Mouse (Mus musculus) G1E-ER4 (cell line): ENCODE results near the gene Cd200. TPM values are rescaled to one million over a fixed set of nuclear protein-coding genes. Genes with fewer than 3 reads are reported as not detected.

Experiments used
- GATA1 ChIP-seq: IDR thresholded peaks from one replicate; pipeline ENCODE4 v1.8.0; 2012; ENCODE audit warnings: low read length, inconsistent platforms
- polyA plus RNA-seq: library from polyadenylated mRNA; stranded (reverse); fragments of >175 nt; gene quantifications from 2 replicates; pipeline ENCODE4 v1.2.3, GENCODE M21; 2012

Gene Cd200
- polyA plus RNA-seq, 1 experiment = not detected

DNA sequence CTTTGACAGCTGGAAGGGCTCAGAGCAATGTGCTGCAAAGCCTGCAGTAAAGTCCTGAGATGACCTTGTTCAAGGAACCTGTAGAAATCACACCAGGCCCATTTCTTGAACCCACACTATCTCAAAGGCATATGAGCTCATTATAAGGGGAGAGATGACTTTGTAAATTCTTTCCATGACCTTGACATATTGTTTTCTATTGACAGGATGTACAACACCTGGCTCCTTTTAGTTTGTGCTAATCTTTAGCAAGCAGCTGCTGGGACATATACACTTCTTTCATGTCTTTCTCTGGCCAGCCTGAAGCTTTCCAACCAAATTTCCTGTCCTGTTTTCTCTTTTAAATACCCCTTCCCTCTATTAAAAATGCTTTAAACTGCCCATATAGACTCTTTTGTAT is 47.4 kb downstream of the Cd200 start:
- no peak for TF ChIP-seq GATA1

DNA sequence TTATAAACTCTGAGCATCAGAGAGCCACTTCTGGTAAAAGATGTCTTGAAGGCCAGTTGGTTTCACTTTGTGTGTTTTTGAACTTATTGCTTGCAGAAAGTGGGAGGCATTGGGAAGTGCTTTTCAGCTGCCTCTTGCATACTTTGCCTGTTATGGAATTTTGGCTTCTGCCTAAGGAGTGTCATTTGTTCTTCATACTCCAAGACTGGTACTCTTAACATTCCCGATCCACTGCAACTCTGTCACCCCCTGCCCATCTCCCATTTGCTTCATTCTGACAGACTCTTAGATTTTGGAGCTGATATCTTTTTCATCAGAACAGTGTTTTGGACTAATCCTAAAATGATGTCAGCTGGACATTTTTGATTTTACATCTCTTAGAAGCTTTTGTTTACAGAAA is 51.7 kb downstream of the Cd200 start:
- TF ChIP-seq GATA1 = no peak

DNA sequence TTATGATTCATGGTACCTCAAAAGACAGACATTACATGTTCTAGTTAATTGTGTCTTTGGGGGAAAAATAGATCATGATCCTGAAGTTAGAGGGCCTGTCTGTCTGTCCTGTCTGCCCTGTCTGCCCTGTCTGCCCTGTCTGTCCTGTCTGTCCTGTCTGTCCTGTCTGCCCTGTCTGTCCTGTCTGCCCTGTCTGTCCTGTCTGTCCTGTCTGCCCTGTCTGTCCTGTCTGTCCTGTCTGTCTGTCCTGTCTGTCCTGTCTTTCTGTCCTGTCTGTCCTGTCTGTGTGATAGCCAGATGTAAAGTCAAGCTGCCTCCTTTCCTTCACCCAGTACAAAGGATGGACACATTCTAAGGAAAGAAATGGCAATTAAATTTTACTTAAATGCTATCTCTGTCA is 56.0 kb downstream of the Cd200 start:
- TF ChIP-seq GATA1 = no peak

DNA sequence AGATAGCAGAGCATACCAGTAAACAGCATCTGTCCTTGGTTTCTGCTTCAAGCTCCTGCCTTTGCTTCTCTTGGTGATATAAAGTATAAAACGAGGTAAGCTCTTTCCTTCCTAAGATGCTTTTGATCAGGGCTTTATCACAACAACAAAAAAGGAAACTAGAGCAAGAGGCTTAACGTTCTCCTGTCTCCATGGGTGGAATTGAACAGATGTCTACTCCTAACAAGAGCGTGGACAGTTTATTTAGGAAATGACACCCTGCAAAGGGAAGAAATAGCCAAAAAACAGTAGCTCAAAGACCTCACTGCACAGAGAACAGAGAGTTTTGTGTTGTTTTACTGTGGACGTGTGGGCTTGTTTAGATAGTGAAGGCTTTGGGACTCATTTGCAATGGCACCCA is 58.1 kb downstream of the Cd200 start:
- no peak for TF ChIP-seq GATA1

DNA sequence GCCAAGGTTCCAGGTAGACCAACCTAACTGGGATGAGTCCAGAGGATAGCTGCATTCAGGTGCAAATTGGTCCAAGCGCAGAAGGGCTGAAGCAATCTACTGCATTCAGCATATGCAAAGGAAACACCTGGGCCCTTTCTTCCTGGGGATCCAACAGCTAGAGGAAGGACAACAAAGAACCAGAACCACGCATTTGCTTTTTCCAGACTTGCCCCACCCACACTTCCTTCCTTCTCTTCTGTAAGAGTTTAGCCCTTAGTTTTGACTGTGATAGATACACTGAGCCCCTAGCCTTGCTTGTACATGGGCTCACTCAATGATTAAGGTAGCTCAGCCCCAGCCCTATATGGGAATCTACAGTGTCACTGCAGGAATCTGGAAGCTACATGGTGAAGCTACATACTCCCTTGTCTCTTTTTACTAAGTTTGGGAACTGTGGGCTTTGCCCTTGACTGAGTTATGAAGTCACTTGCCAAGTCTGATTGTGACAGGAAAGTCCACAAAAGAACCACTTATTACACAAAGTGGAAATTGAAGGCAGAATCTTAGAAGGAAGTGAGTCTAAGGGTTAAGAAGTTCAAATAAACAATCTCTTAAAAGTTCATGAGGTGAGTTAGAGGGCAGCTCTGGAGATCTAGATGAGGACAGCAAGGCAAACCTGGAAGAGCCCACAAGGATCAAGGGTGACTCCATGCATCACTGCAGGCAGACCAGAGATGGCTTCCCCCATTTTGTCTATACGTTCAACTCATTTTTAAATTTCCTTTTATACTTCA is 59.1 kb downstream of the Cd200 start:
- no peak for TF ChIP-seq GATA1

DNA sequence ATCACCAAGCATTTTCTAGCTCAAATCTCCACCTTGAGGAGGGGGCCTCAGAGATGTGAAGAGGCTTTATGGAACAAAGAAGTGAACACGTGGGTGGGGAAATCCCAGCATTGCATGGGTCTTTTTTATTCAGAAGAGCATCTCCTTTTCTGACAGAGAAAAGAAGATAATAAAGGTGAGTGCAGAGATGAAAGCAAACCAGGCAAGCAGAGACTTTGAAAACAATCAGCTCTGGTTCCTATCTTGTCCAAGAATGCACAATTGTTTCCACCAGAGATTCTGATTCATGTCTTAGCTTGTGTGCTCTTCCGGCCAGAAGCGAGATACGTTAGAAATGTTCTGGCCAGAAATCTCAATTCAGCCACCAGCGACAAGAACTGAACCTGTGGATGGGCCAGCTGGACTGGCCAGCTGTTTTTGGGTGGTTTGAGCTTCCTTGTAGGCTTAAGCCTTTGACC is 61.9 kb downstream of the Cd200 start:
- no peak for TF ChIP-seq GATA1

DNA sequence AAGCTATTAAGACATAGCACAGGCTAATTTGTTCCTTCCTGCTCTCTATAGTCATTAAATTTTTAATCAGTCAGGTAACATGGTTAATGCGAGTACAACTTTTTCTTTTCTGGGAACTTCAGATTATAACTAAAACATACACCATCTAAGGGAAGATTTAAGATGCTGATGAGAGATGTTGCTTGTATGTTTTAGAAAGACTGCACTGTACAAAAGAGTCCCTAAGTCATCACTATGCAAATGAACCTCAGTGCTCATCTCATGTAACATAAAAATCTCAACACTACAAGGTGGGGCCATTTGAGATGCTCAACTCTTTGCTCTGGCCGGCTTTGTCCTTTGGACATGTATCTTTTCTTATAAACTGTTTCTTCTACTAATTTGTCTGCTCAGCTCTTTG is 62.5 kb downstream of the Cd200 start:
- TF ChIP-seq GATA1 = no peak

DNA sequence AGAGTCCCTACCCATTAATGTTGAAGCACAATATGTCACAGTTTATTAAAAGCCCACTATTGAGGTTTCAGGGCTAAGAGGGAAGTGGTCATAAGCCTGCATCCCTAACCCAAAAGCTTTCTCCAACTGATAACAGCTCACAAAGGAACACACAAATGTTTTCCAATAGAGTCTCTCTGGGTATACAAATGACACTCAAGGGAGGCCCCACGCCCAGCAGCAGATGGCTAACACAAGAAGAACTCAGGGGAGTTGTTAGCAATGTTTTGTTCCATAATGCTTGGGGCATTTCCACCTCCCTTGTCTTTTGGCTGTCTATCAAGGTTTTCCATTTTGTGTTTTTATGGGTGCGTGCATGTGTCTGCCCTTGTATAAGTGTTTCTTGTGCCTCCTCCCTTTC is 64.0 kb downstream of the Cd200 start:
- no peak for TF ChIP-seq GATA1

DNA sequence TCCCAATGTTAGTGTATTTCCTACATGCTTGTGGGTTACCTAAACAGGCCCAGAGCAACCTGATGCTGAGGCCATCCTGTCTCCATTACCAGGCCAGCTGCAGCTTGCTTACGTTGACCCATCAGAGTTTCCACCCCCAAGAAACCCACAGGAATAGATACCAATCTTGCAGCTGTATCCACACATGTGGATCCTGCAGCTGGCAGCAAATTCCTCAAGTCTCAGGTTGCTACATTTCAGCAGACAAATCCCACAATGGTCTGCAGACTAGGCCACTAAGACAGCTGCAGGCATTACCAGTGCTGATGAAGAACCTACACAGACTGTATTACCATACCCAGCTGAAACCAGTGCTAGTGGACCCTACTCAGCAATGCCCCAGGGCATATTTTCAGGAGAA is 72.4 kb downstream of the Cd200 start:
- no peak for TF ChIP-seq GATA1

DNA sequence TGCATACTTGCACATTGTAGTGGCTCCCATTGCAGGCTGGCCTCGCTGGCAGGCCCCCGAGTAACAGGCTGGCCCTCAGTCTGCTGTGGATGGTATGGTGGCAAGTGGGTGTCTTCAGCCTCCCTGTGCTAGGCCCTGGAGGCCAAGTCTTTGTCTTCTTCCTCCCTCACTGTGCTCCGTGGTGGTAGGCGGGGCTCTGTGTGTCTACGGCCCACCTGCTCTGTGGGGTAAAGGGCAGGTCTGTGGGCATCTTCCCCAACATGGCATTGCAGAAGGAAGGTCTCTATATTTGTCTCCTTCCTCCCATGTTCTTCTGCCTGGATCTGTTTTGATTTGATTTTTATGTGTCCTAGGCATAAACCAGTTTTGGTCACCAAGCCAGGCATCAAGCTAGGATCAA is 74.0 kb downstream of the Cd200 start:
- TF ChIP-seq GATA1 = no peak

DNA sequence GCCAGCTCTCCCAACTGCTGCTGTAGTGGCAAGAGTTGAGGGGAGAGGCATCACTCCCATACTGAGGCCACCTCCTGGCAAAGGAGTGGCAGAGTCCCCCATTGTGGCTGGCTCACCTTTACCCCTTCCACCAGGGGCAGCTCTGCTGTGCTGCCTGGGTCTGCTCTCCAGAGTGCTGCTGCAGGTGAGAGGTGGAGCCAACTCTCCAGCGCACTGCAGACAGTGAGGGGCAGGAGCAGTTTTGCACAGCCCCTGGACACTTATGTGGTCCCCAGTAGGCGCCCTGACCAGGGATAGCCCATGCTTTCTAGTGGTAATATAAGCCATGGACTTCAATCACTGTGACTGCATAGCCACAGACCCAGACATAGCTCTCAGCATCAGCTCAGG is 74.5 kb downstream of the Cd200 start:
- TF ChIP-seq GATA1 = no peak

DNA sequence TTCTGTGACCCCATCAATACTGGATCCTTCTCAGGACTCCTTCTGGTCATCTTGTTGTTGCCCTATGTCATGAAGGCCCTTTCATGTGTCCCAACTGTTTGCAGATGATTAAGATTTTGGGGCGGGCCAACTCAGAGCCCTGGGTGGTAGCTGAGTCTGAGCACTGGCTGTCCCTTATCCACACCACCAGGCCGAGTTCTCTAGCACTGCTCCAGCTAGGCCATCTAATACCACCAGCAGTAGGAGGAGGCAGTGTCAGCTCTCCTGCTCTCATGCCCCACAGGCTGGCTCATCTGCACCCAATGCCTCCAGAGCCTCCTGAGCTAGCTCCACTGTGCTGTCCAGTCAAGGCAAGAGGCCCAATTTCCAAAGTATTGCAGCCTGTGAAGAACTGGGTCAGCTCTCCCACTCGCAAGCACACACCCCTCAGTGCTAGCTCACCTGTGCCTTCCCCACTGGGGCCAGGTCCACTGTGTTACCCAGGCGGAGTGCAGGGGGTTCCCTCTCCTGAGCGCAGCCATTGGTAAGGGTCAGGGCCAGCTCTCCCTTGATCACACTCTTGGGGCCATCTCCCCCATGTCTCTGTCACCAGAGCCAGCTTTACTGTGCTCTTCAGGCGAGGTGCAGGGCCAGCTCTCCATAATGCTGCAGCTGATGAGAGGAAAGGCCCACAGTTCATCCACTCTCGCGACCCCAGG is 75.0 kb downstream of the Cd200 start:
- TF ChIP-seq GATA1 = no peak

DNA sequence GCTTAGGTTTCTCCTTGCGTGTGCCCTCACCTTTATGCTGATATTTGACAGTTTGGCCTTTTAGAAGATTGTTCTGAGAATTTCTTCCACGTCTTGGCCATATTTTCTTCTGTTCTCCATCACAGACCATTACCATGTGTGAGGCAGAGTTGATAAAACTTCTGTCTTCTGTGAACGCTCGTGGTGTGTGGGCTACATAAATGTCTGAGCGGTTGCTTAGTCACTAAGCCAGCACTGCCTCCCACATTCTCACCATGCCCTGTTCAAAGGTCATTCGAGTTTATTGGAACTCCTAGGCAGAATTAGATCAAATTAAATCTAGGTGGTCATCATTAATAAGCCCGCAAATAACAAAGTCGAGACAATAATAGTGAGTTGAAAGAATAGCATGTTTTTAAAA is 76.3 kb downstream of the Cd200 start:
- no peak for TF ChIP-seq GATA1

Other genes with a start within 250 kb of the Cd200 start
- gene Btla, start 184.7 kb downstream of the Cd200 start, polyA plus RNA-seq = not detected in 2 replicates
- not detected in 2 replicates for gene Gm609, start 83.9 kb upstream of the Cd200 start, polyA plus RNA-seq
- gene Gm17783, start 123.0 kb upstream of the Cd200 start, polyA plus RNA-seq = not detected in 2 replicates
- not detected in 2 replicates for gene Slc9c1, start 126.3 kb upstream of the Cd200 start, polyA plus RNA-seq
- gene Gcsam, start 201.3 kb upstream of the Cd200 start, polyA plus RNA-seq = not detected in 2 replicates
- not detected in 2 replicates for gene BC016579, start 245.0 kb upstream of the Cd200 start, polyA plus RNA-seq